10 mouse cellular contexts compared by ENCODE assay signal in genomic region chr4:155297057-155297456, GRCm38 (mm10). TPM values are rescaled to one million over a fixed set of nuclear protein-coding genes. Genes with fewer than 3 reads are reported as not detected.
DNase-seq lines count a peak whose midpoint lies in the region; ATAC-seq and TF ChIP-seq lines count a peak whose summit lies in the region.
"Had no signal": no experiment of that assay in that cellular context is flagged by ENCODE, and none has a peak within 500 bp of the region (broad histone marks: within the 10 kb centered on the region; RNA-seq: fewer than 3 reads in every experiment).

No protein-coding gene starts in this region.

- peak; percentile 21; the same call in 1 of the 2 replicates for TF ChIP-seq CTCF in cortical plate, adult 2 months (IDR thresholded peaks at IDR 0.05; ENCODE audit: extremely low read depth, insufficient read depth, low read length)

- DNase-seq in hindbrain, embryonic 10.5 days (ENCODE audit: low spot score) = peak; percentile 39
- DNase-seq in thymus, postnatal 0 days (ENCODE audit: low spot score) = peak; percentile 38
- no peak for DNase-seq in thymus, adult 18-20 months
- peak; percentile 21 for DNase-seq in thymus, postnatal 36 days
- DNase-seq in heart, adult 11 months = no peak

- no peak overlapping the region for H3K27ac ChIP-seq in hindbrain, embryonic 10.5 days
- H3K27ac ChIP-seq in hindbrain, embryonic 12.5 days = no peak overlapping the region
- no peak overlapping the region for H3K27ac ChIP-seq in cortical plate, adult 2 months (ENCODE audit: insufficient read depth, low read length)
- H3K27ac ChIP-seq: heart, embryonic 10.5 days had no signal

- H3K4me2 ChIP-seq in hindbrain, embryonic 12.5 days (replicated peaks) = no peak overlapping the region
- H3K4me2 ChIP-seq: limb, embryonic 13.5 days had no signal

- H3K36me3 ChIP-seq in hindbrain, embryonic 10.5 days = no peaks in the 10 kb centered on the region
- peaks cover 5% of the 10 kb centered on the region; the same call in 1 of the 2 replicates for H3K36me3 ChIP-seq in hindbrain, embryonic 12.5 days
- H3K36me3 ChIP-seq: heart, embryonic 10.5 days; limb, embryonic 13.5 days had no signal

- H3K9me3 ChIP-seq in hindbrain, embryonic 10.5 days = no peaks in the 10 kb centered on the region
- H3K9me3 ChIP-seq in hindbrain, embryonic 12.5 days (replicated peaks) = no peaks in the 10 kb centered on the region
- H3K9me3 ChIP-seq: heart, embryonic 10.5 days; limb, embryonic 13.5 days had no signal

- no peaks in the 10 kb centered on the region for H3K27me3 ChIP-seq in hindbrain, embryonic 10.5 days (ENCODE audit: insufficient read depth, poor library complexity, severe bottlenecking)
- no peaks in the 10 kb centered on the region for H3K27me3 ChIP-seq in hindbrain, embryonic 12.5 days
- H3K27me3 ChIP-seq: limb, embryonic 13.5 days had no signal

- no peak for TF ChIP-seq POLR2A in cortical plate, adult 2 months (IDR thresholded peaks at IDR 0.05; ENCODE audit: extremely low read depth, insufficient read depth, low read length)

- H3K4me1 ChIP-seq in hindbrain, embryonic 10.5 days (replicated peaks) = peaks cover 20% of the 10 kb centered on the region
- H3K4me1 ChIP-seq in hindbrain, embryonic 12.5 days = peaks cover 10% of the 10 kb centered on the region
- peaks cover 18% of the 10 kb centered on the region for H3K4me1 ChIP-seq in cortical plate, adult 2 months (ENCODE audit: control insufficient read depth, insufficient read depth, low read length)

- no peak overlapping the region for H3K4me3 ChIP-seq in hindbrain, embryonic 10.5 days
- no peak overlapping the region for H3K4me3 ChIP-seq in hindbrain, embryonic 12.5 days
- H3K4me3 ChIP-seq in cortical plate, adult 2 months (ENCODE audit: insufficient read depth, low read length) = no peak overlapping the region
- H3K4me3 ChIP-seq: heart, embryonic 10.5 days; limb, embryonic 13.5 days had no signal

- no peak overlapping the region for H3K9ac ChIP-seq in hindbrain, embryonic 12.5 days
- H3K9ac ChIP-seq: limb, embryonic 13.5 days had no signal

- 45% methylated on average over 2 of the region's 2 CpGs for WGBS in hindbrain, embryonic 10.5 days
- WGBS in hindbrain, embryonic 12.5 days = 50% methylated on average over 2 of the region's 2 CpGs

- no peak for ATAC-seq in hindbrain, embryonic 12.5 days (ENCODE audit: low FRiP score)
- ATAC-seq in granulocyte monocyte progenitor cell, adult 5-6 weeks (replicated peaks; ENCODE audit: poor library complexity, severe bottlenecking) = no peak

RNA-seq across cellular contexts. Expression of gene Faap20, which starts 47.5 kb away (rescaled TPM):
- polyA plus RNA-seq in hindbrain, embryonic 10.5 days (2016; fragmentation: Nextera tagmentation; extraction: Ambion mirVana) = 115 and 118 TPM in 2 replicates
- polyA plus RNA-seq in hindbrain, embryonic 12.5 days (2016; fragmentation: Nextera tagmentation; extraction: Ambion mirVana) = 90.8 and 98.6 TPM in 2 replicates
- 67.9 and 71.3 TPM in 2 replicates for polyA plus RNA-seq in thymus, postnatal 0 days (2015; fragmentation: Nextera tagmentation; extraction: Ambion mirVana)
- 36.5 and 37.5 TPM in 2 replicates for polyA plus RNA-seq in cortical plate, adult 2 months (2012; rRNA removed)
- total RNA-seq in granulocyte monocyte progenitor cell, adult 5-6 weeks (2014; fragmentation: Nextera tagmentation) = 25.0 and 35.2 TPM in 2 replicates
- total RNA-seq in granulocyte monocyte progenitor cell, adult 5-6 weeks (2017) = 14.0 and 17.5 TPM in 2 replicates

Comparison
In these comparisons a context has a peak if more than half of its experiments do, and no peak if none do; other contexts are left out.
1. DNase-seq: peak in hindbrain, embryonic 10.5 days (single experiment), thymus, postnatal 0 days (single experiment) and thymus, postnatal 36 days (2 of 2); none in thymus, adult 18-20 months (0 of 2) and heart, adult 11 months (single experiment).